Mouse (Mus musculus) liver, postnatal 0 days (tissue): ENCODE measurements around the gene Mmab. TPM values are rescaled to one million over a fixed set of nuclear protein-coding genes. Genes with fewer than 3 reads are reported as not detected.

ENCODE experiments used
- ATAC-seq: fragments of 200-750 bp; cut with Nextera tagmentation; 2 replicates; pipeline ENCODE4 v1.8.0; 2017; ENCODE audit warnings: mild to moderate bottlenecking, moderate library complexity
- DNase-seq: peaks from one replicate; pipeline ENCODE4 v3.0.0-alpha.2; 2016
- H3K27ac ChIP-seq: fragments of 300-500 bp; sonication (generic); 2 replicates; pipeline ENCODE4 v1.5.1; 2014; ENCODE audit warnings: antibody characterized with exemption, moderate library complexity, mild to moderate bottlenecking, low read depth
- H3K27me3 ChIP-seq: fragments of 300-500 bp; sonication (generic); 2 replicates; pipeline ENCODE4 v1.6.1; 2014; ENCODE audit warnings: low read length, control low read depth, mixed read lengths; ENCODE audit not compliant: insufficient read depth
- H3K36me3 ChIP-seq: fragments of 300-500 bp; sonication (generic); replicated peaks from 2 replicates; pipeline ENCODE4 v1.6.1; 2014; ENCODE audit warnings: mild to moderate bottlenecking, control low read depth, low read length, moderate library complexity, mixed read lengths; ENCODE audit not compliant: insufficient read depth
- H3K4me1 ChIP-seq: fragments of 300-500 bp; sonication (generic); 2 replicates; pipeline ENCODE4 v1.6.1; 2014; ENCODE audit warnings: antibody characterized with exemption, mild to moderate bottlenecking, control low read depth; ENCODE audit not compliant: insufficient read depth
- H3K4me2 ChIP-seq: fragments of 300-500 bp; sonication (generic); 2 replicates; pipeline ENCODE4 v1.6.1; 2014; ENCODE audit warnings: low read depth, mild to moderate bottlenecking, low read length, moderate library complexity, mixed read lengths
- H3K4me3 ChIP-seq: fragments of 300-500 bp; sonication (generic); 2 replicates; pipeline ENCODE4 v1.5.1; 2014; ENCODE audit warnings: low read depth, low read length
- H3K9ac ChIP-seq: fragments of 300-500 bp; sonication (generic); replicated peaks from 2 replicates; pipeline ENCODE4 v1.6.1; 2014; ENCODE audit warnings: mild to moderate bottlenecking, moderate library complexity
- H3K9me3 ChIP-seq: fragments of 300-500 bp; sonication (generic); 2 replicates; pipeline ENCODE4 v1.6.1; 2016; ENCODE audit warnings: mild to moderate bottlenecking, control low read depth, low read length, mixed read lengths
- CTCF ChIP-seq: sonication (generic); IDR thresholded peaks from 2 replicates; pipeline ENCODE4 v1.5.1; 2016; ENCODE audit warnings: antibody characterized with exemption, low read depth
- EP300 ChIP-seq: IDR thresholded peaks from 2 replicates; pipeline ENCODE4 v1.6.1; 2016; ENCODE audit warnings: antibody characterized with exemption, low read depth, mild to moderate bottlenecking
- WGBS: fragments of 180-500 bp; shearing (Covaris S2); extraction: QIAGEN DNeasy Blood & Tissue Kit; methylation state at CpG from one replicate; pipeline ENCODE4 v1.1.7; 2014; ENCODE audit not compliant: insufficient replicate concordance; 5-methylcytosine and 5-hydroxymethylcytosine counted together
- polyA plus RNA-seq: library from polyadenylated mRNA; unstranded; fragments of >200 nt; fragmentation: Nextera tagmentation; extraction: Ambion mirVana; gene quantifications from 2 replicates; pipeline ENCODE4 v1.2.1, GENCODE M21; 2015

Mmab gene
- polyA plus RNA-seq, 1 experiment from 2014 or later = 4.5 TPM

DNA sequence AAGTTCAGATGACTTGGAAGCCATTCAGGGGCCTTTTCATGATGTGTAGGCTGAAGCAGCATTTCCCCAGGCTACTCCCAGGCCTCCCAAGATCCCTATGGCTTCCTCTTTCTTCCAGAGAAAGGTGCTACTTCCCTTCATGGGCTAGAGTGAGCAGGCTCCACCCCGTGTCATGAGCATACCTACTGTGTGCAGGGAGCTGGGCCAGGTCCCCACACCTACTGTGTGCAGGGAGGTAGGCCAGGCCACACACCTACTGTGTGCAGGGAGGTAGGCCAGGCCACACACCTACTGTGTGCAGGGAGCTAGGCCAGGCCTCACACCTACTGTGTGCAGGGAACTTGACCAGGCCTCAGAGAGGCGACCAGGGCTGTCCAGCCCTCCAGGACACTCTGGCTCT lies 20.7 kb upstream of the Mmab start:
- Histone ChIP-seq H3K27ac (no peak overlapping the region), H3K36me3 (no peaks in the 10 kb centered on the region), H3K4me3 (no peak overlapping the region), H3K9ac (no peak overlapping the region), H3K27me3 (no peaks in the 10 kb centered on the region), H3K4me1 (no peaks in the 10 kb centered on the region; the same call in 1 of the 2 replicates), H3K4me2 (no peak overlapping the region), H3K9me3 (no peaks in the 10 kb centered on the region)
- no peak for TF ChIP-seq CTCF
- TF ChIP-seq EP300 = no peak
- no peak for ATAC-seq
- DNase-seq = no peak
- 70% methylated on average over 2 of the region's 2 CpGs for WGBS

DNA sequence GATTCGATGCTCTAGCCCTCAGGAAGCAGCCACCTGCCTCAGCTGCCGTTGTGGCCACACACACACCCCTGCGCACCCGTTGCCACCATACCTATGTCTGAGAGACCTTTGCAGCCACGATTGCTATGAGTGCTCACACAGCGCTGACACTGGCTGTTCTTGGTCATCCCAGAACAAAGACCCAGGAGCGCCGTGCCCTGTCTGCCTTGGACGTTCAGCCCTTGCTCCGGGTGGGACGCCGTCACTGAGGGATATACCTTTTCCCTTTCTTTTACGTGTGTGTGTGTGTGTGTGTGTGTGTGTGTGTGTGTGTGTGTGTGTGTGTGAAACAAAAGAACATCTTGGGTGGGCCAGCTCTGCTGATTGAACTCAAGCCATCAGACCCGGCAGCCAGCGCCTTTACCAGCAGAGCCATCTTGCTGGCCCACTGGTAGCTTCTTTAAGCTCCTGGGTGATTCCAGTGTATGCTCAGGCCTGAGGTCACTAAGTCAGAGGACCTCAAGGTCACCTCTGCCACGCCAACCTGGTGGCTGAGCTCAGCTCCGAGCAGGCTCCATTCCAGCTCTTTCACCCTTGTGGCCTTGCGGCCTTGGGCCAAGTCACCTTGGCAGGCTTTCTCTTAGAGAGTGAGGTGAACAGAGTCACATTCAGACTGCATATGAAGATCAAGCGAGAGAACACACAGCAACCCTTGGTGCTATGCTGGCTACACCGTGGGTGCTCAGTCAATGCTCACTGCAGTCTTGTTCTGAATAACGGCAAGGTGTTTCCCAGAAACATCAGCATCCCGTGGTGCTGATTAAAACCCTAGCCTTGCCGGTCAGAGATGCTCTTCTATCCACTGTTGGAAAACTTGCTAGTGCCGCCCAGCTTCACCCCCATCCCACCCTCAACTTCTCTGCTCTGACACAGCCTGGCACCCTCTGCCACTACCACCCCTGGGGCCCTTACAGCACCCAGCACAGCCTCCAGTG lies 18.5 kb upstream of the Mmab start:
- Histone ChIP-seq H3K9ac (no peak overlapping the region), H3K4me2 (no peak overlapping the region), H3K9me3 (no peaks in the 10 kb centered on the region), H3K27me3 (no peaks in the 10 kb centered on the region), H3K4me1 (no peaks in the 10 kb centered on the region), H3K36me3 (no peaks in the 10 kb centered on the region), H3K27ac (no peak overlapping the region), H3K4me3 (no peak overlapping the region)
- no peak for ATAC-seq
- WGBS = 72% methylated on average over 24 of the region's 24 CpGs
- DNase-seq = no peak
- TF ChIP-seq EP300 (no peak), CTCF (no peak)

- no peaks in the 10 kb centered on the region for H3K9me3 ChIP-seq
- H3K27ac ChIP-seq = no peak overlapping the region
- H3K4me1 ChIP-seq = no peaks in the 10 kb centered on the region
- DNase-seq (peak; percentile 87), ATAC-seq (peak; percentile 76)
- H3K27me3 ChIP-seq = no peaks in the 10 kb centered on the region
- H3K4me3 ChIP-seq = no peak overlapping the region
- TF ChIP-seq CTCF = peak; percentile 94
- no peak for TF ChIP-seq EP300
- 6% methylated on average over 7 of the region's 7 CpGs for WGBS
- no peak overlapping the region for H3K4me2 ChIP-seq
- H3K36me3 ChIP-seq = no peaks in the 10 kb centered on the region
- H3K9ac ChIP-seq = no peak overlapping the region
Measured at GRCm38 (mm10) chr5:114461238-114461637, 17.4 kb upstream of the Mmab start.

GRCm38 (mm10) chr5:114456995-114457605 lies 13.2 kb upstream of the Mmab start:
- Histone ChIP-seq H3K27me3 (no peaks in the 10 kb centered on the region), H3K9ac (no peak overlapping the region), H3K4me3 (no peak overlapping the region), H3K27ac (no peak overlapping the region), H3K4me2 (no peak overlapping the region), H3K9me3 (no peaks in the 10 kb centered on the region), H3K36me3 (peaks cover 8% of the 10 kb centered on the region; the same call in 1 of the 2 replicates), H3K4me1 (no peaks in the 10 kb centered on the region)
- DNase-seq (no peak), ATAC-seq (no peak)
- WGBS = 83% methylated on average over 16 of the region's 16 CpGs
- TF ChIP-seq CTCF (no peak), EP300 (no peak)

DNA sequence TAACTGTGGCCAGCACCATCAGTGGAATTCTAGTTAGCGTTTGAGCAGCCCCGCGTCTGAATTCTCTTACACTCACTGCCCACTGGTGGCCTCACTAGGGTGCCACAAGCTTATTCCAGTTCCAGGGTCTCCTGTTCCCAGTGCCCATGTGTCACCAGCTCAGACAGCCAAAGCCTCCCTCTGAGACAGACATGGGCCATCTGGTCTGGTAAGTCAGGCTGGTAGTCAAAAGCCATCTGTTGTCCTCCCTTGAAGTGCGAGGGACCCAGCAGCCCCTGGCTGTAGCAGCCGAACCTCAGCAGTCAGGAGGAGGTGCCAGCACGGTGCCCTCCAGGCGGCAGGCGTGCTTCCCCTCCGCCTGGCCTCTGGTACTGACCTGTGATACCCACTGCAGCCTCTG lies 12.4 kb upstream of the Mmab start:
- 87% methylated on average over 9 of the region's 9 CpGs for WGBS
- H3K9me3 ChIP-seq = no peaks in the 10 kb centered on the region
- TF ChIP-seq CTCF = no peak
- TF ChIP-seq EP300 = no peak
- ATAC-seq (no peak), DNase-seq (no peak)
- no peak overlapping the region for H3K27ac ChIP-seq
- no peak overlapping the region for H3K9ac ChIP-seq
- no peak overlapping the region for H3K4me2 ChIP-seq
- no peaks in the 10 kb centered on the region for H3K4me1 ChIP-seq
- no peaks in the 10 kb centered on the region for H3K27me3 ChIP-seq
- H3K36me3 ChIP-seq = peaks cover 8% of the 10 kb centered on the region; the same call in 1 of the 2 replicates
- no peak overlapping the region for H3K4me3 ChIP-seq

DNA sequence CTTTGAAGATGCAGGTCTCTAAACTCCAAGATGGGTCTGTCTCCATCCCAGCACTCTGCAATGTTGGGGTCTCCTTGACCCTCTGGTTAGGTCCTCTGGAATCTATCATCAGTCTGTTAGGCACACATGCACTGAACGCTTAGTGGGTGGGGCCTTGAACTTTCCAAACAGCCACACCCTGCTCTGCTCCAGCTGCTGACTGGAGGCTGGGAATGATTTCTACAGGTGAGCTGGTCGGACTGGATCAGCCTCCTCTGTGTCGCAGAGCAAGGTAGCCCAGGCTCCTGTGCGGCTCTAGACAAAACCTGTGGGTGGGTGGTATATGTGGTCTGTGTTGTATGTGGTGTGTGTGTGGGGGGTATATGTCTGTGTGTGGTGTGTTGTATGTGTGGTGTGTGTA lies 5.2 kb upstream of the Mmab start:
- H3K27ac ChIP-seq = no peak overlapping the region
- WGBS = 73% methylated on average over 4 of the region's 4 CpGs
- no peaks in the 10 kb centered on the region for H3K9me3 ChIP-seq
- H3K36me3 ChIP-seq = peaks cover 8% of the 10 kb centered on the region
- peaks cover 7% of the 10 kb centered on the region; the same call in 1 of the 2 replicates for H3K4me1 ChIP-seq
- no peak for TF ChIP-seq CTCF
- no peak for TF ChIP-seq EP300
- DNase-seq (no peak), ATAC-seq (no peak)
- no peak overlapping the region for H3K9ac ChIP-seq
- H3K4me2 ChIP-seq = no peak overlapping the region
- no peak overlapping the region for H3K4me3 ChIP-seq
- H3K27me3 ChIP-seq = no peaks in the 10 kb centered on the region
